Mouse (Mus musculus): Measurements from ENCODE around the gene Gcn1l1. TPM values are rescaled to one million over a fixed set of nuclear protein-coding genes. Genes with fewer than 3 reads are reported as not detected.

The Gcn1l1 gene
- polyA plus RNA-seq (2012; ENCODE audit: low replicate concordance): 65.8 and 116 TPM in 2 replicates

GRCm38 (mm10) chr5:115564737-115565393, at the start of gene Gcn1l1:
Gene Gcn1l1 (plus strand): TSS chr5:115565254.

GRCm38 (mm10) chr5:115559237-115560101, 5.6 kb upstream of the Gcn1l1 start, which contains the start of gene Rplp0:
Gene Rplp0 (plus strand): TSS chr5:115559467.

GRCm38 (mm10) chr5:115631505-115632357, 66.7 kb downstream of the Gcn1l1 start, which contains the start of gene Rab35:
Gene Rab35 (plus strand): TSS chr5:115631908.

Other genes starting within 250 kb of the Gcn1l1 start
- gene Srsf9, start 238.1 kb upstream of the Gcn1l1 start, polyA plus RNA-seq (2012; ENCODE audit: low replicate concordance): 58.2 and 96.4 TPM in 2 replicates
- 6.3 and 7.5 TPM in 2 replicates for gene Gatc, start 224.1 kb upstream of the Gcn1l1 start, polyA plus RNA-seq (2012; ENCODE audit: low replicate concordance)
- gene Triap1, start 224.0 kb upstream of the Gcn1l1 start, polyA plus RNA-seq (2012; ENCODE audit: low replicate concordance): 3.8 and 6.0 TPM in 2 replicates
- 1,125 and 1,487 TPM in 2 replicates for gene Cox6a1, start 216.3 kb upstream of the Gcn1l1 start, polyA plus RNA-seq (2012; ENCODE audit: low replicate concordance)
- gene Msi1, start 135.7 kb upstream of the Gcn1l1 start, polyA plus RNA-seq (2012; ENCODE audit: low replicate concordance): 3.5 and 17.8 TPM in 2 replicates
- 1.6 TPM in 1 of 2 replicates, not detected in the other for gene Pla2g1b, start 99.0 kb upstream of the Gcn1l1 start, polyA plus RNA-seq (2012; ENCODE audit: low replicate concordance)
- gene Sirt4, start 80.5 kb upstream of the Gcn1l1 start, polyA plus RNA-seq (2012; ENCODE audit: low replicate concordance): 6.8 and 11.5 TPM in 2 replicates
- gene Pxn, start 58.6 kb upstream of the Gcn1l1 start, polyA plus RNA-seq (2012; ENCODE audit: low replicate concordance): 143 and 238 TPM in 2 replicates
- gene Rplp0, start 5.8 kb upstream of the Gcn1l1 start, polyA plus RNA-seq (2012; ENCODE audit: low replicate concordance): 322 and 907 TPM in 2 replicates
- 35.3 and 70.4 TPM in 2 replicates for gene Rab35, start 66.7 kb downstream of the Gcn1l1 start, polyA plus RNA-seq (2012; ENCODE audit: low replicate concordance)
- gene Bicdl1, start 166.4 kb downstream of the Gcn1l1 start, polyA plus RNA-seq (2012; ENCODE audit: low replicate concordance): 42.0 and 46.0 TPM in 2 replicates